In the genomic region with DNA sequence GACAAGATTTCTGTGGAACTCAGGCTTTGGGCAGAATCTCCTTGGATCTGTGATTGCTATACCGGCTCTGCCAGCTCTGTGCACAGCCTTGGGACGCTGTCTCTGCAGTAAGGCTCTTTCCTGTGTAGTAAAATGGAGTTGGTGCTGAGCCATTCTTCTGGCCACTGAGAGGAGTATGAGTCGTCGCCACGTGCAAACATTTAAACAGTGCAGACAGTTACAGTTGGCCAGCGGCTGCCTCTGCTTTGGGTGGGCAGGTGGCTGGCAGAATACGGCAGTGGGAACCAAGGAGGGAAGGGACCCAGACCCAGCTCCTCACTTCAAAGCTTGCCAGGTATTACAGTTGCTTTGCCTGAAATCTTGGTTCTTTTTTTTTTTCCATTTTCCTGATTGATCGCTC, we compare ENCODE assay signal across 26 mouse cellular contexts. TPM values are rescaled to one million over a fixed set of nuclear protein-coding genes. Genes with fewer than 3 reads are reported as not detected.
A peak's percentile ranks its signal among the peaks of the same experiment; 100 is the strongest.
DNase-seq lines count a peak whose midpoint lies in the region; ATAC-seq and TF ChIP-seq lines count a peak whose summit lies in the region.
"Had no signal": no experiment of that assay in that cellular context is flagged by ENCODE, and none has a peak within 500 bp of the region (broad histone marks: within the 10 kb centered on the region; RNA-seq: fewer than 3 reads in every experiment).

No protein-coding gene starts in this region.

- no peak for ATAC-seq in forebrain, embryonic 13.5 days
- no peak for ATAC-seq in forebrain, embryonic 12.5 days (ENCODE audit: low FRiP score)
- no peak for ATAC-seq in intestine, embryonic 14.5 days (replicated peaks; ENCODE audit: low FRiP score, low TSS enrichment, low read depth)
- no peak for ATAC-seq in intestine, embryonic 16.5 days
- no peak for ATAC-seq in midbrain, embryonic 13.5 days
- no peak for ATAC-seq in midbrain, embryonic 15.5 days (replicated peaks)
- ATAC-seq: CD4-positive, CD25-positive, alpha-beta regulatory T cell, adult 4 months had no signal

- WGBS in forebrain, embryonic 13.5 days, result 86% methylated on average over 8 of the region's 8 CpGs
- WGBS in forebrain, embryonic 12.5 days, result 92% methylated on average over 8 of the region's 8 CpGs
- 80% methylated on average over 8 of the region's 8 CpGs for WGBS in intestine, embryonic 14.5 days
- 84% methylated on average over 8 of the region's 8 CpGs for WGBS in intestine, embryonic 16.5 days
- WGBS in midbrain, embryonic 13.5 days, result 92% methylated on average over 8 of the region's 8 CpGs
- WGBS in midbrain, embryonic 15.5 days, result 87% methylated on average over 8 of the region's 8 CpGs
- WGBS in heart, adult 2 months, result 88% methylated on average over 8 of the region's 8 CpGs

- no peaks in the 10 kb centered on the region for H3K27me3 ChIP-seq in forebrain, embryonic 13.5 days
- no peaks in the 10 kb centered on the region for H3K27me3 ChIP-seq in forebrain, embryonic 12.5 days
- H3K27me3 ChIP-seq in intestine, embryonic 14.5 days (replicated peaks; ENCODE audit: control insufficient read depth, insufficient read depth, low read length), result no peaks in the 10 kb centered on the region
- no peaks in the 10 kb centered on the region for H3K27me3 ChIP-seq in intestine, embryonic 16.5 days (replicated peaks; ENCODE audit: control insufficient read depth, insufficient read depth, low read length)
- H3K27me3 ChIP-seq in midbrain, embryonic 13.5 days, result no peaks in the 10 kb centered on the region
- no peaks in the 10 kb centered on the region for H3K27me3 ChIP-seq in midbrain, embryonic 15.5 days (replicated peaks)
- H3K27me3 ChIP-seq in heart, adult 2 months (ENCODE audit: control insufficient read depth, insufficient read depth, low read length), result no peaks in the 10 kb centered on the region
- H3K27me3 ChIP-seq: heart, embryonic 15.5 days; neural tube, embryonic 13.5 days had no signal

- intact Hi-C loops in heart, adult 2 months (cut with DNase I), result no loop called here

- no peak for TF ChIP-seq EP300 in heart, adult 2 months (IDR thresholded peaks at IDR 0.05; ENCODE audit: insufficient read depth, low read depth, low read length)

- no peak overlapping the region for H3K27ac ChIP-seq in forebrain, embryonic 13.5 days
- H3K27ac ChIP-seq in forebrain, embryonic 12.5 days, result no peak overlapping the region
- H3K27ac ChIP-seq in intestine, embryonic 14.5 days (ENCODE audit: low read depth), result no peak overlapping the region
- no peak overlapping the region for H3K27ac ChIP-seq in intestine, embryonic 16.5 days (ENCODE audit: low read length)
- no peak overlapping the region for H3K27ac ChIP-seq in midbrain, embryonic 13.5 days
- no peak overlapping the region for H3K27ac ChIP-seq in midbrain, embryonic 15.5 days
- no peak overlapping the region for H3K27ac ChIP-seq in heart, adult 2 months
- H3K27ac ChIP-seq: embryonic facial prominence, embryonic 13.5 days; heart, embryonic 15.5 days; liver, embryonic 14.5 days had no signal

- peaks cover 74% of the 10 kb centered on the region for H3K36me3 ChIP-seq in forebrain, embryonic 13.5 days (ENCODE audit: poor library complexity, severe bottlenecking)
- H3K36me3 ChIP-seq in forebrain, embryonic 12.5 days (replicated peaks), result peaks cover 55% of the 10 kb centered on the region
- peaks cover 50% of the 10 kb centered on the region for H3K36me3 ChIP-seq in intestine, embryonic 14.5 days (ENCODE audit: control insufficient read depth, insufficient read depth, low read length)
- H3K36me3 ChIP-seq in intestine, embryonic 16.5 days (ENCODE audit: control insufficient read depth, insufficient read depth, low read length), result peaks cover 14% of the 10 kb centered on the region; the same call in 1 of the 2 replicates
- peaks cover 69% of the 10 kb centered on the region for H3K36me3 ChIP-seq in midbrain, embryonic 13.5 days
- H3K36me3 ChIP-seq in midbrain, embryonic 15.5 days (replicated peaks), result peaks cover 51% of the 10 kb centered on the region
- peaks cover 4% of the 10 kb centered on the region; the same call in 1 of the 2 replicates for H3K36me3 ChIP-seq in heart, adult 2 months (ENCODE audit: control insufficient read depth, insufficient read depth, low read length)

- TF ChIP-seq POLR2A in heart, adult 2 months (IDR thresholded peaks at IDR 0.05; ENCODE audit: insufficient read depth, low read depth, low read length), result no peak

- H3K4me1 ChIP-seq in forebrain, embryonic 13.5 days, result peaks cover 30% of the 10 kb centered on the region
- peaks cover 28% of the 10 kb centered on the region for H3K4me1 ChIP-seq in forebrain, embryonic 12.5 days
- peaks cover 17% of the 10 kb centered on the region; the same call in 1 of the 2 replicates for H3K4me1 ChIP-seq in intestine, embryonic 14.5 days (replicated peaks; ENCODE audit: control insufficient read depth, insufficient read depth, low read length)
- peaks cover 10% of the 10 kb centered on the region; the same call in 1 of the 2 replicates for H3K4me1 ChIP-seq in intestine, embryonic 16.5 days (ENCODE audit: control insufficient read depth, insufficient read depth, low read length)
- peaks cover 35% of the 10 kb centered on the region for H3K4me1 ChIP-seq in midbrain, embryonic 13.5 days (replicated peaks)
- H3K4me1 ChIP-seq in midbrain, embryonic 15.5 days, result peaks cover 20% of the 10 kb centered on the region
- peaks cover 9% of the 10 kb centered on the region for H3K4me1 ChIP-seq in heart, adult 2 months (ENCODE audit: control insufficient read depth, insufficient read depth, low read length)

- no peak overlapping the region for H3K9ac ChIP-seq in forebrain, embryonic 13.5 days
- H3K9ac ChIP-seq in forebrain, embryonic 12.5 days, result no peak overlapping the region
- H3K9ac ChIP-seq in intestine, embryonic 14.5 days (ENCODE audit: low read length), result no peak overlapping the region
- H3K9ac ChIP-seq in intestine, embryonic 16.5 days (ENCODE audit: low read depth, low read length), result no peak overlapping the region
- 0 out of 2 replicates have a peak overlapping the region, but pooled peaks have one; percentile 2 for H3K9ac ChIP-seq in midbrain, embryonic 13.5 days (replicated peaks)
- no peak overlapping the region for H3K9ac ChIP-seq in midbrain, embryonic 15.5 days
- H3K9ac ChIP-seq in heart, adult 2 months (ENCODE audit: low read depth, low read length), result no peak overlapping the region
- H3K9ac ChIP-seq: heart, embryonic 15.5 days; liver, embryonic 14.5 days had no signal

- TF ChIP-seq CTCF in heart, adult 2 months (IDR thresholded peaks at IDR 0.05), result no peak

- no peak overlapping the region for H3K4me3 ChIP-seq in forebrain, embryonic 13.5 days
- no peak overlapping the region for H3K4me3 ChIP-seq in forebrain, embryonic 12.5 days (replicated peaks)
- no peak overlapping the region for H3K4me3 ChIP-seq in intestine, embryonic 14.5 days (ENCODE audit: low read depth, low read length)
- H3K4me3 ChIP-seq in intestine, embryonic 16.5 days (ENCODE audit: low read length), result no peak overlapping the region
- no peak overlapping the region for H3K4me3 ChIP-seq in midbrain, embryonic 13.5 days (replicated peaks)
- H3K4me3 ChIP-seq in midbrain, embryonic 15.5 days, result no peak overlapping the region
- H3K4me3 ChIP-seq in heart, adult 2 months, result no peak overlapping the region

- no peaks in the 10 kb centered on the region for H3K9me3 ChIP-seq in forebrain, embryonic 13.5 days (replicated peaks)
- no peaks in the 10 kb centered on the region for H3K9me3 ChIP-seq in forebrain, embryonic 12.5 days
- no peaks in the 10 kb centered on the region for H3K9me3 ChIP-seq in intestine, embryonic 14.5 days (ENCODE audit: control insufficient read depth, low read length)
- H3K9me3 ChIP-seq in intestine, embryonic 16.5 days (ENCODE audit: control insufficient read depth, low read length), result no peaks in the 10 kb centered on the region
- H3K9me3 ChIP-seq in midbrain, embryonic 13.5 days, result no peaks in the 10 kb centered on the region
- no peaks in the 10 kb centered on the region for H3K9me3 ChIP-seq in midbrain, embryonic 15.5 days
- H3K9me3 ChIP-seq: embryonic facial prominence, embryonic 13.5 days; G1E; heart, embryonic 15.5 days; neural tube, embryonic 13.5 days had no signal

- peak overlapping the region; percentile 76 for H3K4me2 ChIP-seq in forebrain, embryonic 13.5 days
- no peak overlapping the region for H3K4me2 ChIP-seq in forebrain, embryonic 12.5 days
- peak overlapping the region; percentile 61; the same call in 1 of the 2 replicates for H3K4me2 ChIP-seq in intestine, embryonic 14.5 days (ENCODE audit: low read length)
- H3K4me2 ChIP-seq in intestine, embryonic 16.5 days (ENCODE audit: low read depth, low read length), result no peak overlapping the region
- no peak overlapping the region for H3K4me2 ChIP-seq in midbrain, embryonic 13.5 days (replicated peaks)
- H3K4me2 ChIP-seq in midbrain, embryonic 15.5 days, result no peak overlapping the region

- DNase-seq in intestine, embryonic 14.5 days (ENCODE audit: low spot score), result no peak
- DNase-seq in natural killer cell, adult 2 months (ENCODE audit: low spot score in 2 of 2), result no peak
- no peak for DNase-seq in heart, adult 2 months
- DNase-seq: gastrocnemius, postnatal 10 days; heart, adult 11 months; kidney, adult 11 months; right cerebral cortex, adult 18-20 months had no signal

- H3K79me2 ChIP-seq in heart, adult 2 months (replicated peaks; ENCODE audit: control insufficient read depth, insufficient read depth, low read length), result no peaks in the 10 kb centered on the region

RNA-seq across cellular contexts. Expression of a gene that starts 21.9 kb away (rescaled TPM):
- polyA plus RNA-seq in forebrain, embryonic 13.5 days (2015; fragmentation: Nextera tagmentation; extraction: Ambion mirVana), result 41.2 and 45.3 TPM in 2 replicates
- 43.0 and 50.4 TPM in 2 replicates for polyA plus RNA-seq in forebrain, embryonic 12.5 days (2016; fragmentation: Nextera tagmentation; extraction: Ambion mirVana)
- polyA plus RNA-seq in intestine, embryonic 14.5 days (2014; fragmentation: Nextera tagmentation; extraction: Ambion mirVana), result 35.6 and 37.2 TPM in 2 replicates
- 27.1 and 29.9 TPM in 2 replicates for polyA plus RNA-seq in intestine, embryonic 16.5 days (2015; fragmentation: Nextera tagmentation; extraction: Ambion mirVana)
- 41.5 and 49.8 TPM in 2 replicates for polyA plus RNA-seq in midbrain, embryonic 13.5 days (2015; fragmentation: Nextera tagmentation; extraction: Ambion mirVana)
- polyA plus RNA-seq in midbrain, embryonic 15.5 days (2015; fragmentation: Nextera tagmentation; extraction: Ambion mirVana), result 51.6 and 52.9 TPM in 2 replicates
- 10 to 100 TPM; 27.6 to 28.7 TPM for total RNA-seq in heart, adult 2 months (2021)
- polyA plus RNA-seq in heart, adult 2 months (2012; rRNA removed), result 32.6 and 35.3 TPM in 2 replicates

RNA-seq across cellular contexts. Expression of a gene that starts 22.8 kb away (rescaled TPM):
- 26.8 and 30.0 TPM in 2 replicates for polyA plus RNA-seq in forebrain, embryonic 13.5 days (2015; fragmentation: Nextera tagmentation; extraction: Ambion mirVana)
- 60.4 and 61.1 TPM in 2 replicates for polyA plus RNA-seq in forebrain, embryonic 12.5 days (2016; fragmentation: Nextera tagmentation; extraction: Ambion mirVana)
- polyA plus RNA-seq in intestine, embryonic 14.5 days (2014; fragmentation: Nextera tagmentation; extraction: Ambion mirVana), result 50.1 and 65.4 TPM in 2 replicates
- polyA plus RNA-seq in intestine, embryonic 16.5 days (2015; fragmentation: Nextera tagmentation; extraction: Ambion mirVana), result 12.7 and 16.7 TPM in 2 replicates
- polyA plus RNA-seq in midbrain, embryonic 13.5 days (2015; fragmentation: Nextera tagmentation; extraction: Ambion mirVana), result 34.9 and 48.3 TPM in 2 replicates
- polyA plus RNA-seq in midbrain, embryonic 15.5 days (2015; fragmentation: Nextera tagmentation; extraction: Ambion mirVana), result 31.1 and 34.7 TPM in 2 replicates
- 10 to 100 TPM; 31.4 to 32.9 TPM for total RNA-seq in heart, adult 2 months (2021)
- polyA plus RNA-seq in heart, adult 2 months (2012; rRNA removed), result 21.3 and 32.2 TPM in 2 replicates

RNA-seq across cellular contexts. Expression of a gene that starts 26.0 kb away (rescaled TPM):
- 184 and 195 TPM in 2 replicates for polyA plus RNA-seq in forebrain, embryonic 13.5 days (2015; fragmentation: Nextera tagmentation; extraction: Ambion mirVana)
- polyA plus RNA-seq in forebrain, embryonic 12.5 days (2016; fragmentation: Nextera tagmentation; extraction: Ambion mirVana), result 160 and 163 TPM in 2 replicates
- 94.3 and 103 TPM in 2 replicates for polyA plus RNA-seq in intestine, embryonic 14.5 days (2014; fragmentation: Nextera tagmentation; extraction: Ambion mirVana)
- polyA plus RNA-seq in intestine, embryonic 16.5 days (2015; fragmentation: Nextera tagmentation; extraction: Ambion mirVana), result 51.5 and 54.7 TPM in 2 replicates
- 225 and 235 TPM in 2 replicates for polyA plus RNA-seq in midbrain, embryonic 13.5 days (2015; fragmentation: Nextera tagmentation; extraction: Ambion mirVana)
- polyA plus RNA-seq in midbrain, embryonic 15.5 days (2015; fragmentation: Nextera tagmentation; extraction: Ambion mirVana), result 270 and 271 TPM in 2 replicates
- 1 to 10 TPM; 3.2 to 4.9 TPM for total RNA-seq in heart, adult 2 months (2021)
- 4.3 and 7.4 TPM in 2 replicates for polyA plus RNA-seq in heart, adult 2 months (2012; rRNA removed)

RNA-seq across cellular contexts. Expression of a gene that starts 56.2 kb away (rescaled TPM):
- polyA plus RNA-seq in forebrain, embryonic 13.5 days (2015; fragmentation: Nextera tagmentation; extraction: Ambion mirVana), result not detected in 2 replicates
- polyA plus RNA-seq in forebrain, embryonic 12.5 days (2016; fragmentation: Nextera tagmentation; extraction: Ambion mirVana), result not detected in 2 replicates
- 0.08 TPM in 1 of 2 replicates, not detected in the other for polyA plus RNA-seq in intestine, embryonic 14.5 days (2014; fragmentation: Nextera tagmentation; extraction: Ambion mirVana)
- polyA plus RNA-seq in intestine, embryonic 16.5 days (2015; fragmentation: Nextera tagmentation; extraction: Ambion mirVana), result not detected in 2 replicates
- not detected in 2 replicates for polyA plus RNA-seq in midbrain, embryonic 13.5 days (2015; fragmentation: Nextera tagmentation; extraction: Ambion mirVana)
- not detected in 2 replicates for polyA plus RNA-seq in midbrain, embryonic 15.5 days (2015; fragmentation: Nextera tagmentation; extraction: Ambion mirVana)
- not detected for total RNA-seq in heart, adult 2 months (2021)
- polyA plus RNA-seq in heart, adult 2 months (2012; rRNA removed), result not detected in 2 replicates
- total RNA-seq: adrenal gland, postnatal 14 days; G1E; gastrocnemius, postnatal 10 days; layer of hippocampus, adult 8-10 months; left cerebral cortex, adult 18-20 months; left cerebral cortex, postnatal 4 days had no signal
- polyA plus RNA-seq: brain, embryonic 14.5 days; CD4-positive, CD25-positive, alpha-beta regulatory T cell, adult 4 months; frontal cortex, adult 2 months; G1E; heart, embryonic 15.5 days; liver, embryonic 14.5 days; lung, embryonic 16.5 days; midbrain, embryonic 16.5 days; neural tube, embryonic 13.5 days had no signal

Comparison
In these comparisons a context has a peak if more than half of its experiments do, and no peak if none do; other contexts are left out.
1. H3K4me2 ChIP-seq: peak in forebrain, embryonic 13.5 days (single experiment) and intestine, embryonic 14.5 days (single experiment); none in forebrain, embryonic 12.5 days (single experiment), intestine, embryonic 16.5 days (single experiment), midbrain, embryonic 13.5 days (single experiment) and midbrain, embryonic 15.5 days (single experiment).